Mouse (Mus musculus) cerebellum, postnatal 10 days (tissue): ENCODE measurements around the gene Ifitm2.
"Not testable (repeated sequence)": the region's sequence is repeated elsewhere in the genome, so short reads cannot be mapped to it uniquely, and the experiment has no call there.

Source experiments
- DNase-seq, 2 experiments: peaks; one replicate each; pipeline ENCODE4 v3.0.0; 2021; ENCODE audit warnings: mixed read lengths in 2 of 2

Gene Ifitm2

GRCm38 (mm10) chr7:140955758-140956555 lies at the start of gene Ifitm2, which contains the start of gene Gm45717:
Ifitm2 (minus strand) TSS chr7:140955987.
Gm45717 (minus strand) TSS chr7:140955937.
- peak in 1 of 2 experiments; percentile 44 for DNase-seq

DNA sequence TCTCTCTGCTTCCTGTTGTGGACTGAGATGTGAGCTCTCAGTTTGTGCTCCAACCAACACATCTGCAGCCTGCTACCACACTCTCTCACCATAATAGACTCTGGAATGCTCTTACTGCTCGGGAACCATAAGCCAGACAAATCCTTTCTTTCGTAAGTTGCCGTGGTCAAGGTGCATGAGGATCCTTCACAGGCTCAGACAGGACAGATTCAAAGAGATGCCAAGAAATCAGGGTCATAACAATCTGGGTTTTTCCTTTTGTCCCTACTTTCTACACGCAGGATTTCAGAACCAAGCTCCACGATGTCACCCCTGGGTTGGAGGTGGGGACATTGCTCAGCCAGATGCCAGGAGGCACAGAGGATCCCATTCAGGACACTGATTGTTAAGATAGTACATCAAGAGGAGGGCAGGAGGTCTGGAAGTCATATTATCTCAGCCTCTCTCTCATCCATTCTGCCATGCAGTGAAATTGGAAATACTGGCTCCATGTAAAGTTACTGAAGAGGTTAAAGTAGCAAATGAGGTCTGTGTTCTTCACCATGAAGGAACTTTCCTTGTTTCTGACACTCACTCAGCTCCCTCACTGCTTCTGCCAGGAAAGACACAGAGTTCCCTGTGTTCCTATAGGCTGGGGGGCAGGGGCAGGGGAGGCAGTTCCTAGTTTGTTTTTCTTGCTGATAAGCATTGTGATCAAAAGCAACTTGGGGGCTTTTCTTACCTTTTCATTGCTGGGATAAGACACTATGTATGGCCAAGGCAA lies 47.6 kb upstream of the Ifitm2 start:
- DNase-seq: no peak

DNA sequence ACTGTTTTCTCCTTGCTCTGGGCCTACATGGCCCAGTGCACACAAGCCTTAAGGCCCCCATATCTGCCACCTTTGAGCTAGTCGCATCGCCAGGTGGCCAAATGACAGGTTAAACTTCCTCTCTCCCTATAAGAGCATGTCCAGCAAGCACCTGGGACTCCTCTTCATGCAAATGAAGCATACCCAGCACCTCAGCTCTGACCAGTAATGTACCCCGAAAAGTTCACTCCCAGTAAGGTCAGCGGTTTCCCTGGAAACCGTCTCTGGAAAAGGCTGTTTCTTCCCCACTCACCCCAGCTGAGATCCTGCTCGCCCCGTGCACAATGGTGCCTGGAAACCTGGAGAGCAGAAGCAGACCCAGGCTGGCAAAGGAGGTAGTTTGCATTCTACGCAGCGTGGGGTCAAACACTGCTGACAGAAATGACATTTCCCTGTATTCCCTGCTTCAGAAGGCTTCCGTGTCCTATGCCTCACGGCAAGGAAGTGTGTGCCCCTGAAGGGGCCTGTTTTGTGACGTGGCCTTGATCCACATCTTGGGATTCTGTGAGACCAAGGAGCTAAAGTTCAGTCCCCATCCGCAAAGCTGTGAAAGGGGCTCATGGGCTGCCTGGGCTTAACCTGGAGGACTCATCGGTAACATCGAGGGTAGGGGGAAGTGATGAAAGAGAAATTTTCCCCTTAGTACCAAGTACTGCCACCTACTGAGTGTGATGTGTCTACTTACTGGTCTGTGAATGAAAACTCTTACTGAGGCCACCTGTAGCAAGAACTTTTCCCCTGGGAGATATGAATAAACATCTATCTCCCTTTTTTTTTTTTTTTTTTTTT lies 45.3 kb upstream of the Ifitm2 start:
- DNase-seq: no peak

DNA sequence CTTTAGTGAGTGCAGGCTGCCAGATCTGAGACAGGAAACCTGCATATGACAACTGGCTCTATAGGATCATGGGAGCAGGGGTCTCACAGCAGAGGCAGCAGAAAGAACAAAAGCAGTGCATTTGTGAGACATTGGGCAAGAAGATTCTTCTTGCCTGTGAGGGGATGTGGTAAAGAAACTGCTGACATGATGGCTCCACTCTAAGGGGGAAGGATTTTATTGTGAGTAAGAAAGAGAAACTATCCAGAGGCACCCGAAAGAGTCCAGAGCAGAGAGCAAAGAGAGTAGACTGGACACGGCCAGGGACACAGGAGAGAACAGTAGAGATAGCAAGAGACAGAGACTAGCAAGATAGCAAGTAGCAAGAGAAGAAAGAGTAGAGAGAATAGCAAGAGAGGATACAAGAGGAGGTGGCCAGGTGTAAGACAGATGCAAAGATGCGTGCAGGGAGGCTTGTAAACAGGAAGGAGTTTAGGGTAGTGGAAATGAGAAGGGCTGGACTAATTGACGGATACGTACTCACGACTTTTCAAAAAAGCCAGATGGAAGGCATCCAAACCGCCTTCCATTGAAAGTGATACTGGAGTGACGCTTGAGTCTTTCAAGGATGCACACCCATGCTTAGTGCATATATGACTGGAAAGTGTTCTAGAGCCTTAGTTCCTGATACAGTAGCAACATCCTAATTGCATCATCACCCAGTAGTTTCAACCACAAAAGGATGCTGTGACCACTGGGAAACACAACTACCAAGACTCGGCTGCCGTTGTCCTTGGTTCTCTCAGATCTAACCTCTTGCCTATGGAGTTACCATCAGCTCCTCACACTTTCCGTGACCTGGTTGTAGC lies 43.3 kb upstream of the Ifitm2 start:
- DNase-seq: no peak

DNA sequence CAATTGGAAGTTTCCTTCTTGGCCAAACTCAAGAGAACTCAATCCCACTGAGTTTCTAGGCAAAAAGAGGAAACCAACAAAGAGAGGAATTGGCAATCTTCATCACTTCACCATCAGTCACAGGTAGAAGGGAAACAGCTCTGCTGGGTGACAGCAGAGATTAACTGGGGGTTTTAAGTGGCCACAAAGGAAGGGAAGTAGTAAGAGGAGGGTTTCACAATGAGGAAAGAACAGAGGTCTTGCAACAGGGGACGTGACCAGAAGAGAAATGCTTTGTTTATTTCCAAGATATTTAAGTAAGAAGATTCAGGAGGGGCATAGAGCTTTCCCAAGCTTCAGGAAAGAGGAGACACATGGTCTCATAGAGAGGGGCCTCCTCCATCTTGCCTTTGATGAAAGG lies 42.0 kb upstream of the Ifitm2 start:
- no peak for DNase-seq

- DNase-seq: no peak
These were observed 35.4 kb upstream of the Ifitm2 start for GRCm38 (mm10) chr7:140991117-140991689.

GRCm38 (mm10) chr7:140990622-140991021 lies 34.8 kb upstream of the Ifitm2 start:
- peak in 1 of 2 experiments; percentile 18 for DNase-seq

- DNase-seq: no peak
These were observed 34.4 kb upstream of the Ifitm2 start for GRCm38 (mm10) chr7:140990185-140990584.

DNA sequence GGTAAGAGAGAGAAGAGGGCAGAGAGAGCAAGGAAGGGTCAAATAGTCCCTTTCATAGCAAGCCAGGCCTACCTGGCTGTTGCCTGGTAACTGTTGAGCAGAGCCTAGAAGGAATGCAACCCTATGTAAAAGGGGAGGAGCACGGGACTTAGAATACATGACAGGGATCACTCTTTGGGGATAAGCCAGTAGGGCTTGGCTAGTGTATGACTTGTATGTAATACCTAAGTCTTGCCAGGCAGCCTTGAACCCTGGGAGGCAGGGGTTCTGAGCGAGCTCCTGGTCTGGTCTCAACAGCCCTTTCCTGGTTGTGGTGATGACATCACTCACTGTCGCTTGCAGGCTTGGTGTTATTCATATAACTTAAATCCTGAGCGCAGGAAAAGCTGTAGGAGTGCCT lies 33.2 kb upstream of the Ifitm2 start:
- no peak for DNase-seq

- DNase-seq: no peak
These were observed 31.7 kb upstream of the Ifitm2 start for GRCm38 (mm10) chr7:140987182-140988138.

DNA sequence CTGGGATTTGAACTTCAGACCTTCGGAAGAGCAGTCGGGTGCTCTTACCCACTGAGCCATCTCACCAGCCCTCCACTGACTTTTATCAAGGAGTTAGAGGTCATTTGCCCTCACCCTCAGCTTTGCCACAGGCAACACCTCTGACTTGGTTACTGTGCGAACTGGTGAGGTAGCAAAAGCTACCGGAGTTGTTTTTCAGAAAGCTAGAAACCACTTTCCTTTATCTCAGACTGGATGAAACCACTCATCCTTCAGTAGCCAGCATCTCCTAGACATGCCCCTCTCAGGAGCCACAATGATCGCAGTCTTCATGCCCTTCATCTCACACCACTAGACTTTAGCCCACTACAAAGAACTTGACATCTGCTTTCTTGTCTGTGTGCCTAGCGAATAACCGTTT lies 27.2 kb upstream of the Ifitm2 start:
- no peak for DNase-seq

- no peak for DNase-seq
These were observed 25.9 kb upstream of the Ifitm2 start for GRCm38 (mm10) chr7:140981704-140982103.

DNA sequence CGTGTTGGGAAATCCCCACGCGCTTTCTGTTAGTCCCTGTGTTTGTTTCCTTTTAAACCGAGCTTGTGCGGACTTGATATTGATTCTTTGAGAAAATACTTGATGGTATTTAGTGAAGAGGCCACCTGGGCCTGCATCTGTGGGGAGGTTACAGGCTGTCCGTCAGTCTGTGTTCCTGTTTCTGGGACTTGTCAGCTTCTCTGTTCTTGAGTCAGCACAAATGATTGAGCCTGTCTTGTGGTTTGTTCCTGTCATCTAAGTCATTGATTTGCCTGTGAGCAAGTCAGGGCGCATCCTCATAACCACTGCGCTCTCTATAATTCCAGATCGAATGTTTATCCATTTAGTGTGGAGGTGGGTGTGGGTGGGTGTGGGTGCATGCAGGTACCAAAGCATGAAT lies 20.9 kb upstream of the Ifitm2 start:
- not testable (repeated sequence) for DNase-seq

- no peak for DNase-seq
These were observed 19.7 kb upstream of the Ifitm2 start for GRCm38 (mm10) chr7:140975465-140975864.

DNA sequence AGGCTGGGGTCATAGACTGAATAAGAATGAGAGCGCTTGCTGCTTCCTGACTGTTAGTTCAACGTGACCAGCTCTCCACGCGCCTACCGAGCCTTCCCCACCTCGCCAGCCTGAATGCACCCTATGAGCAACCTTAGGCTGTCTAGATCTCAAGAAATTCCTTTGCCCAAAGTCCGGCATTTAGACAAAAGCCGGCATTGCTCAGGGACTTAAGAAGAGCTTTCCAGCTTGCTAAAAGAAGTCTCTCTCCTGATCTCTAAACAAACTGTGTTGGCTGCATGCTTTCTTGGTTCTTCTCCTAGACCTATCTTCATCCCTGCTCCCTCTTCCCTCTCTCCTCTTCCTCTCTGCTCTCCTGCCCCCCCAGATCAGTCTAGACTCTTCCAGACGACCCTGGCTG lies 19.2 kb upstream of the Ifitm2 start:
- DNase-seq: no peak

DNA sequence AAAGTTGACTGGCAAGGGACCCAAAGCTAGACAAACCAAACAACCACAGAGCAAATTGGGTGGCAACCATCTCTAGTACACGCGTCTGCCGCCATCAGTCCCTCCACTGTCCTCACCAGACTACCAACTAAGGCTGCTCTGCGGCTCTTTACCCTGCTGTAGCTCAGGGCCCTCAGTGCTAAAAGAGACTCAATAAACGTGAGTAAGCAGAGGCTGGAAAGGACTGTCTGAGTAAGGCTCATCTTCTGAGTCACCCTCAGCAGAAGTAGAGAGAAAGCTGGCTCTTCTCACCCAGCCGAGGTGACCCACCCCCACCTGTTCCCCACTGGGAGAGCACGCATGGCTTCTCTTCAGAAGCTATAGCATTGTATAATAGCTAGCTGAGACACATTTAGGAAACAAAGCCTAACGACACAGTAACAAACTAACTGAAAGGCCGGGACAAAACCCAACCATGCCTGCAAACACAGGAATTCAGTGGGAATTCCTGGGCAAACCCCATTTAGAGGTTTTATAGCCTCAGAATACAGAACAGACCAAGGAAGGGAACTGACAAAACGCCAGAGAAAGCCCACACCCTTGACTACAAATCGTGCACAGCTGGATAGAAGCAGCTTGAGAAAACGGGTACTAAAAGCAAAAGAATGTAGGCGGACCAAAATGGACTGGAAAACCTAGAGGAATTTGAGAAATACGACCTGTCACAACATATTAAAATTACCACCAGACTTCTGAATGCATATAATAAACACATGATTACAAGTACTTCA lies 17.8 kb upstream of the Ifitm2 start:
- no peak for DNase-seq

- DNase-seq: no peak
These were observed 15.8 kb upstream of the Ifitm2 start for GRCm38 (mm10) chr7:140971479-140972171.

- no peak for DNase-seq
These were observed 15.1 kb upstream of the Ifitm2 start for GRCm38 (mm10) chr7:140970931-140971330.

DNA sequence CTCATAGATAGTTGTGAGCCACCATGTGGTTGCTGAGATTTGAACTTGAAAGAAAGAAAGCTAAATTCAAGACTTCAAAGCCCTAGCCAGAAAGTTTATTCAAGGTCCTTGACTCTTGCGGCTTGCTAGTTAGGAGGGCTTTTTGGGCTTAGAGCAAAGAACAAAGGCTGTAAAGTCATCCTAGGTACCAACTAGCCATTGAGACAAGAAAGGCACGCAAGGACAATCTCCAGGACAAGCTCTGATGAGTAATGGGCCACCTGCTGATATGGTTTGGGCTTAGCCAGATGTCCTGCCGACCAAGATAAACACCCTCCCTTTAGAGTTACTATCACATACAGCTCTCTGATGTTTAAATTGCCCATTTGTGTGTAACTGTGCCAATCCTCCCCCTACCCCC lies 12.9 kb upstream of the Ifitm2 start:
- DNase-seq: not testable (repeated sequence)
